Mouse (Mus musculus): ENCODE results near the gene Slc12a1. TPM values are rescaled to one million over a fixed set of nuclear protein-coding genes. Genes with fewer than 3 reads are reported as not detected.
"Not testable (repeated sequence)": the region's sequence is repeated elsewhere in the genome, so short reads cannot be mapped to it uniquely, and the experiment has no call there.

The Slc12a1 gene
- 0.01 TPM for polyA plus RNA-seq (2012; fragmentation: generic; extraction: Trizol)

GRCm38 (mm10) chr2:125152388-125152787, at the start of gene Slc12a1:
Slc12a1 (plus strand) TSS chr2:125152505.
- Histone ChIP-seq H3K79me2 (ENCODE audit: control insufficient read depth, insufficient read depth) (no peaks in the 10 kb centered on the region), H3K36me3 (ENCODE audit: control insufficient read depth, insufficient read depth) (no peaks in the 10 kb centered on the region), H3K4me2 (ENCODE audit: low read depth) (no peak within 1 kb of the TSS), H3ac (ENCODE audit: control insufficient read depth, insufficient read length) (no peak within 1 kb of the TSS), H3K4me3 (no peak within 1 kb of the TSS), H3K27me3 (ENCODE audit: control insufficient read depth, insufficient read depth, insufficient read length) (no peaks in the 10 kb centered on the region)
- TF ChIP-seq TCF12 (IDR thresholded peaks at IDR 0.05; ENCODE audit: insufficient read depth, poor library complexity, severe bottlenecking) (no peak), CEBPB (IDR thresholded peaks at IDR 0.05; ENCODE audit: insufficient read depth, poor library complexity, severe bottlenecking) (no peak), POLR2AphosphoS2 (IDR thresholded peaks at IDR 0.05; ENCODE audit: insufficient read length, low read depth) (no peak), POLR2A (IDR thresholded peaks at IDR 0.05; ENCODE audit: insufficient read length, low read depth) (no peak), USF1 (IDR thresholded peaks at IDR 0.05; ENCODE audit: low read depth) (no peak), MAX (IDR thresholded peaks at IDR 0.05; ENCODE audit: low read depth) (no peak), MYOG (IDR thresholded peaks at IDR 0.05; ENCODE audit: control insufficient read depth in 1 of 3, insufficient read depth in 1 of 3, insufficient read length in 2 of 3, low read depth in 2 of 3) (no peak), REST (IDR thresholded peaks at IDR 0.05; ENCODE audit: insufficient read depth, insufficient read length) (no peak), E2F4 (IDR thresholded peaks at IDR 0.05; ENCODE audit: insufficient read depth) (no peak), TCF3 (IDR thresholded peaks at IDR 0.05; ENCODE audit: insufficient read length, low read depth) (no peak), MYOD1 (IDR thresholded peaks at IDR 0.05; ENCODE audit: control insufficient read depth in 1 of 3, insufficient read length in 2 of 3, low read depth in 2 of 3) (no peak), SRF (IDR thresholded peaks at IDR 0.05; ENCODE audit: control insufficient read depth, insufficient read length, low read depth) (no peak)

GRCm38 (mm10) chr2:125104491-125104890, 47.8 kb upstream of the Slc12a1 start:
- not testable (repeated sequence) for H3K27me3 ChIP-seq (ENCODE audit: control insufficient read depth, insufficient read depth, insufficient read length); H3ac ChIP-seq (ENCODE audit: control insufficient read depth, insufficient read length); H3K4me3 ChIP-seq; H3K4me2 ChIP-seq (ENCODE audit: low read depth)
- peaks cover 26% of the 10 kb centered on the region for H3K79me2 ChIP-seq (ENCODE audit: control insufficient read depth, insufficient read depth)
- peaks cover 74% of the 10 kb centered on the region for H3K36me3 ChIP-seq (ENCODE audit: control insufficient read depth, insufficient read depth)

- not testable (repeated sequence) for H3K27me3 ChIP-seq (ENCODE audit: control insufficient read depth, insufficient read depth, insufficient read length); H3K4me2 ChIP-seq (ENCODE audit: low read depth); H3ac ChIP-seq (ENCODE audit: control insufficient read depth, insufficient read length); H3K4me3 ChIP-seq
- peaks cover 66% of the 10 kb centered on the region for H3K36me3 ChIP-seq (ENCODE audit: control insufficient read depth, insufficient read depth)
- H3K79me2 ChIP-seq (ENCODE audit: control insufficient read depth, insufficient read depth) = peaks cover 19% of the 10 kb centered on the region
These were observed 45.8 kb upstream of the Slc12a1 start for GRCm38 (mm10) chr2:125106536-125106935.

- H3K79me2 ChIP-seq (ENCODE audit: control insufficient read depth, insufficient read depth) = peaks cover 85% of the 10 kb centered on the region
- no peak overlapping the region for H3K4me2 ChIP-seq (ENCODE audit: low read depth)
- H3K36me3 ChIP-seq (ENCODE audit: control insufficient read depth, insufficient read depth) = peaks cover 21% of the 10 kb centered on the region
- TF ChIP-seq CEBPB (IDR thresholded peaks at IDR 0.05; ENCODE audit: insufficient read depth, poor library complexity, severe bottlenecking) (no peak), POLR2A (IDR thresholded peaks at IDR 0.05; ENCODE audit: insufficient read length, low read depth) (no peak), E2F4 (IDR thresholded peaks at IDR 0.05; ENCODE audit: insufficient read depth) (no peak), MYOD1 (IDR thresholded peaks at IDR 0.05; ENCODE audit: control insufficient read depth in 1 of 3, insufficient read length in 2 of 3, low read depth in 2 of 3) (no peak), TCF3 (IDR thresholded peaks at IDR 0.05; ENCODE audit: insufficient read length, low read depth) (no peak), SRF (IDR thresholded peaks at IDR 0.05; ENCODE audit: control insufficient read depth, insufficient read length, low read depth) (no peak)
- H3K27me3 ChIP-seq (ENCODE audit: control insufficient read depth, insufficient read depth, insufficient read length) = no peaks in the 10 kb centered on the region
- no peak overlapping the region for H3ac ChIP-seq (ENCODE audit: control insufficient read depth, insufficient read length)
- no peak overlapping the region for H3K4me3 ChIP-seq
These were observed 32.8 kb upstream of the Slc12a1 start for GRCm38 (mm10) chr2:125119381-125120110.

GRCm38 (mm10) chr2:125122288-125122623, 30.0 kb upstream of the Slc12a1 start:
- TF ChIP-seq MAX (IDR thresholded peaks at IDR 0.05; ENCODE audit: low read depth) = no peak
- TF ChIP-seq CEBPB (IDR thresholded peaks at IDR 0.05; ENCODE audit: insufficient read depth, poor library complexity, severe bottlenecking) = no peak
- no peak for TF ChIP-seq TCF3 (IDR thresholded peaks at IDR 0.05; ENCODE audit: insufficient read length, low read depth)
- TF ChIP-seq SRF (IDR thresholded peaks at IDR 0.05; ENCODE audit: control insufficient read depth, insufficient read length, low read depth) = no peak
- no peak for TF ChIP-seq POLR2A (IDR thresholded peaks at IDR 0.05; ENCODE audit: insufficient read length, low read depth)
- TF ChIP-seq REST (IDR thresholded peaks at IDR 0.05; ENCODE audit: insufficient read depth, insufficient read length) = no peak
- no peak for TF ChIP-seq MYOD1 (IDR thresholded peaks at IDR 0.05; ENCODE audit: control insufficient read depth in 1 of 3, insufficient read length in 2 of 3, low read depth in 2 of 3)
- TF ChIP-seq E2F4 (IDR thresholded peaks at IDR 0.05; ENCODE audit: insufficient read depth) = no peak
- TF ChIP-seq TCF12 (IDR thresholded peaks at IDR 0.05; ENCODE audit: insufficient read depth, poor library complexity, severe bottlenecking) = no peak
- TF ChIP-seq MYOG (IDR thresholded peaks at IDR 0.05; ENCODE audit: control insufficient read depth in 1 of 3, insufficient read depth in 1 of 3, insufficient read length in 2 of 3, low read depth in 2 of 3) = no peak
- TF ChIP-seq USF1 (IDR thresholded peaks at IDR 0.05; ENCODE audit: low read depth) = no peak
- TF ChIP-seq POLR2AphosphoS2 (IDR thresholded peaks at IDR 0.05; ENCODE audit: insufficient read length, low read depth) = no peak
- H3K79me2 ChIP-seq (ENCODE audit: control insufficient read depth, insufficient read depth) = peaks cover 58% of the 10 kb centered on the region
- H3ac ChIP-seq (ENCODE audit: control insufficient read depth, insufficient read length) = no peak overlapping the region
- peak overlapping the region; percentile 90 for H3K4me2 ChIP-seq (ENCODE audit: low read depth)
- no peaks in the 10 kb centered on the region for H3K36me3 ChIP-seq (ENCODE audit: control insufficient read depth, insufficient read depth)
- H3K4me3 ChIP-seq = peak overlapping the region; percentile 65
- no peaks in the 10 kb centered on the region for H3K27me3 ChIP-seq (ENCODE audit: control insufficient read depth, insufficient read depth, insufficient read length)
